ENCODE assay signal across 15 mouse cellular contexts in genomic region chr2:25156990-25157389, GRCm38 (mm10). TPM values are rescaled to one million over a fixed set of nuclear protein-coding genes. Genes with fewer than 3 reads are reported as not detected.
A peak's percentile ranks its signal among the peaks of the same experiment; 100 is the strongest.
DNase-seq lines count a peak whose midpoint lies in the region; ATAC-seq and TF ChIP-seq lines count a peak whose summit lies in the region.
"Had no signal": no experiment of that assay in that cellular context is flagged by ENCODE, and none has a peak within 500 bp of the region (broad histone marks: within the 10 kb centered on the region; RNA-seq: fewer than 3 reads in every experiment).

No protein-coding gene starts in this region.

- DNase-seq in heart, adult 2 months, result no peak
- no peak for DNase-seq in heart, postnatal 4 days
- DNase-seq in lung, embryonic 14.5 days, result no peak
- no peak for DNase-seq in lung, postnatal 10 days
- peak; percentile 47 for DNase-seq in ES-CJ7 (ENCODE audit: low read depth, low spot score)
- no peak for DNase-seq in thymus, postnatal 4 days
- no peak for DNase-seq in gastrocnemius, postnatal 4 days (ENCODE audit: low spot score in 2 of 2)
- DNase-seq: gastrocnemius, postnatal 25 days had no signal

- no peaks in the 10 kb centered on the region for H3K4me1 ChIP-seq in heart, adult 2 months (ENCODE audit: control insufficient read depth, insufficient read depth, low read length)
- H3K4me1 ChIP-seq in lung, embryonic 14.5 days (ENCODE audit: insufficient read depth), result no peaks in the 10 kb centered on the region
- peaks cover 9% of the 10 kb centered on the region for H3K4me1 ChIP-seq in small intestine, adult 2 months (ENCODE audit: control insufficient read depth, insufficient read depth, insufficient read length, low read length)
- H3K4me1 ChIP-seq: forebrain, embryonic 13.5 days; heart, embryonic 15.5 days had no signal

- no peaks in the 10 kb centered on the region for H3K9me3 ChIP-seq in lung, embryonic 14.5 days (ENCODE audit: low read depth, low read length)
- H3K9me3 ChIP-seq: forebrain, embryonic 13.5 days; heart, embryonic 15.5 days had no signal

- H3K27me3 ChIP-seq in heart, adult 2 months (ENCODE audit: control insufficient read depth, insufficient read depth, low read length), result no peaks in the 10 kb centered on the region
- H3K27me3 ChIP-seq in lung, embryonic 14.5 days (ENCODE audit: insufficient read depth, low read length), result no peaks in the 10 kb centered on the region
- no peaks in the 10 kb centered on the region for H3K27me3 ChIP-seq in small intestine, adult 2 months (ENCODE audit: control insufficient read depth, insufficient read depth, low read length)
- H3K27me3 ChIP-seq: forebrain, embryonic 13.5 days had no signal

- H3K36me3 ChIP-seq in heart, adult 2 months (ENCODE audit: control insufficient read depth, insufficient read depth, low read length), result no peaks in the 10 kb centered on the region; the same call in 1 of the 2 replicates
- H3K36me3 ChIP-seq in lung, embryonic 14.5 days (ENCODE audit: insufficient read depth), result no peaks in the 10 kb centered on the region
- no peaks in the 10 kb centered on the region for H3K36me3 ChIP-seq in small intestine, adult 2 months (ENCODE audit: control insufficient read depth, insufficient read depth, low read length)
- H3K36me3 ChIP-seq: heart, embryonic 15.5 days had no signal

- no peaks in the 10 kb centered on the region for H3K79me2 ChIP-seq in heart, adult 2 months (replicated peaks; ENCODE audit: control insufficient read depth, insufficient read depth, low read length)

- no peak overlapping the region for H3K27ac ChIP-seq in heart, adult 2 months
- H3K27ac ChIP-seq in lung, embryonic 14.5 days (ENCODE audit: low read depth), result no peak overlapping the region
- peak overlapping the region; percentile 39; the same call in 1 of the 2 replicates for H3K27ac ChIP-seq in small intestine, adult 2 months (ENCODE audit: insufficient read depth, low read depth, low read length)
- H3K27ac ChIP-seq: forebrain, embryonic 13.5 days; heart, embryonic 15.5 days had no signal

- peak; percentile 73 for TF ChIP-seq CTCF in heart, adult 2 months (IDR thresholded peaks at IDR 0.05)
- TF ChIP-seq CTCF in lung, embryonic 14.5 days (IDR thresholded peaks at IDR 0.05; ENCODE audit: low read depth), result peak; percentile 51
- no peak for TF ChIP-seq CTCF in small intestine, adult 2 months (IDR thresholded peaks at IDR 0.05; ENCODE audit: extremely low read depth, insufficient read length, insufficient replicate concordance, low read depth, low read length)

- no peak overlapping the region for H3K4me2 ChIP-seq in lung, embryonic 14.5 days
- H3K4me2 ChIP-seq: forebrain, embryonic 13.5 days; heart, embryonic 15.5 days had no signal

- H3K9ac ChIP-seq in heart, adult 2 months (ENCODE audit: low read depth, low read length), result no peak overlapping the region
- no peak overlapping the region for H3K9ac ChIP-seq in lung, embryonic 14.5 days
- H3K9ac ChIP-seq: forebrain, embryonic 13.5 days; heart, embryonic 15.5 days had no signal

- TF ChIP-seq POLR2A in heart, adult 2 months (IDR thresholded peaks at IDR 0.05; ENCODE audit: insufficient read depth, low read depth, low read length), result no peak
- TF ChIP-seq POLR2A in small intestine, adult 2 months (IDR thresholded peaks at IDR 0.05; ENCODE audit: low read depth, low read length), result no peak

- WGBS in heart, adult 2 months, result 40% methylated on average over 2 of the region's 2 CpGs
- 51% methylated on average over 2 of the region's 2 CpGs for WGBS in lung, embryonic 14.5 days
- WGBS in small intestine, adult 2 months, result 16% methylated on average over 2 of the region's 2 CpGs

- intact Hi-C loops in heart, adult 2 months (cut with DNase I), result loop anchor here (1.0 to 5.0 kb wide), 3 partner anchors 16 to 60 kb away; partner anchors contain the start of gene Noxa1

- TF ChIP-seq EP300 in heart, adult 2 months (IDR thresholded peaks at IDR 0.05; ENCODE audit: insufficient read depth, low read depth, low read length), result no peak

- H3K4me3 ChIP-seq in heart, adult 2 months, result no peak overlapping the region
- H3K4me3 ChIP-seq in lung, embryonic 14.5 days (ENCODE audit: low read depth, low read length), result no peak overlapping the region
- no peak overlapping the region for H3K4me3 ChIP-seq in small intestine, adult 2 months (ENCODE audit: low read depth, low read length)
- H3K4me3 ChIP-seq: forebrain, embryonic 13.5 days; heart, embryonic 15.5 days had no signal

- ATAC-seq in lung, embryonic 14.5 days (ENCODE audit: insufficient read depth), result no peak
- ATAC-seq: forebrain, embryonic 13.5 days; hindbrain, embryonic 16.5 days had no signal

RNA-seq across cellular contexts. Expression of gene Nrarp, which starts 23.6 kb away (rescaled TPM):
- 1 to 10 TPM; 6.2 to 7.4 TPM for total RNA-seq in heart, adult 2 months (2021)
- 10.2 and 11.2 TPM in 2 replicates for polyA plus RNA-seq in heart, adult 2 months (2012; rRNA removed)
- 10 to 100 TPM; 31.2 to 33.4 TPM for total RNA-seq in heart, postnatal 4 days (2021)
- 13.7 and 14.9 TPM in 2 replicates for polyA plus RNA-seq in lung, embryonic 14.5 days (2014; fragmentation: Nextera tagmentation; extraction: Ambion mirVana)
- polyA plus RNA-seq in small intestine, adult 2 months (2012; rRNA removed), result 24.4 and 39.0 TPM in 2 replicates
- 10 to 100 TPM; 20.8 to 22.5 TPM for total RNA-seq in gastrocnemius, postnatal 4 days (2021)

RNA-seq across cellular contexts. Expression of gene Tor4a, which starts 39.7 kb away (rescaled TPM):
- 1 to 10 TPM; 4.3 to 4.9 TPM for total RNA-seq in heart, adult 2 months (2021)
- 6.8 and 9.4 TPM in 2 replicates for polyA plus RNA-seq in heart, adult 2 months (2012; rRNA removed)
- total RNA-seq in heart, postnatal 4 days (2021), result 1 to 10 TPM; 4.4 to 5.8 TPM
- polyA plus RNA-seq in lung, embryonic 14.5 days (2014; fragmentation: Nextera tagmentation; extraction: Ambion mirVana), result 7.5 and 8.2 TPM in 2 replicates
- 37.3 and 49.3 TPM in 2 replicates for polyA plus RNA-seq in small intestine, adult 2 months (2012; rRNA removed)
- 1 to 10 TPM; 2.7 to 2.9 TPM for total RNA-seq in gastrocnemius, postnatal 4 days (2021)

RNA-seq across cellular contexts. Expression of gene Nelfb, which starts 54.3 kb away (rescaled TPM):
- total RNA-seq in heart, adult 2 months (2021), result 10 to 100 TPM; 37.4 TPM
- 47.0 and 86.7 TPM in 2 replicates for polyA plus RNA-seq in heart, adult 2 months (2012; rRNA removed)
- total RNA-seq in heart, postnatal 4 days (2021), result 10 to 100 TPM; 43.4 to 44.5 TPM
- polyA plus RNA-seq in lung, embryonic 14.5 days (2014; fragmentation: Nextera tagmentation; extraction: Ambion mirVana), result 96.6 and 108 TPM in 2 replicates
- polyA plus RNA-seq in small intestine, adult 2 months (2012; rRNA removed), result 21.8 and 37.2 TPM in 2 replicates
- 10 to 100 TPM; 43.4 to 47.7 TPM for total RNA-seq in gastrocnemius, postnatal 4 days (2021)

RNA-seq across cellular contexts. Expression of gene Stpg3, which starts 57.4 kb away (rescaled TPM):
- not detected for total RNA-seq in heart, adult 2 months (2021)
- polyA plus RNA-seq in heart, adult 2 months (2012; rRNA removed), result 0.20 TPM in 1 of 2 replicates, not detected in the other
- total RNA-seq in heart, postnatal 4 days (2021), result not detected
- polyA plus RNA-seq in lung, embryonic 14.5 days (2014; fragmentation: Nextera tagmentation; extraction: Ambion mirVana), result not detected in 2 replicates
- polyA plus RNA-seq in small intestine, adult 2 months (2012; rRNA removed), result not detected in 2 replicates
- not detected for total RNA-seq in gastrocnemius, postnatal 4 days (2021)
- total RNA-seq: gastrocnemius, postnatal 25 days; liver, adult 2 months had no signal
- polyA plus RNA-seq: embryonic facial prominence, embryonic 14.5 days; forebrain, embryonic 13.5 days; heart, embryonic 15.5 days; hindbrain, embryonic 16.5 days; liver, adult 2 months; urinary bladder, adult 2 months had no signal
